Mouse (Mus musculus): ENCODE measurements around the gene Rab3b.

- TF ChIP-seq CTCF (IDR thresholded peaks at IDR 0.05; ENCODE audit: low read depth) (no peak), EP300 (IDR thresholded peaks at IDR 0.05; ENCODE audit: low read depth) (no peak)
Observed at GRCm38 (mm10) chr4:108933163-108933562, 54.3 kb downstream of the Rab3b start.
